Mouse (Mus musculus) erythroblast, adult 5-6 weeks (primary cell): Measurements from ENCODE around the gene Uri1. TPM values are rescaled to one million over a fixed set of nuclear protein-coding genes. Genes with fewer than 3 reads are reported as not detected.
A peak's percentile ranks its signal among the peaks of the same experiment; 100 is the strongest.

Experiments used
- ATAC-seq: replicated peaks from 2 replicates; pipeline ENCODE4 v1.8.0; 2016; ENCODE audit warnings: moderate number of reproducible peaks, mild to moderate bottlenecking, moderate TSS enrichment, inconsistent platforms; ENCODE audit not compliant: poor library complexity, low FRiP score, severe bottlenecking
- total RNA-seq, 2 experiments: library from RNA; stranded (forward) in 1 of 2; stranded (reverse) in 1 of 2; fragments of 150-400 nt in 1 of 2; fragments of 200-764, 138-1000 nt in 1 of 2; gene quantifications; 2 replicates each; pipeline versions ENCODE4 v1.2.3 to v1.2.4; 2015 to 2017; ENCODE audit warnings: low replicate concordance in 2 of 2

Gene Uri1
- total RNA-seq (2015; ENCODE audit: low replicate concordance) (16.9 and 51.9 TPM in 2 replicates), total RNA-seq (2017; ENCODE audit: low replicate concordance) (7.2 and 22.3 TPM in 2 replicates)

- no peak for ATAC-seq
Measured at GRCm38 (mm10) chr7:38023451-38023850, at the start of gene Uri1. Uri1 (minus strand) TSS chr7:38023551.

GRCm38 (mm10) chr7:38071065-38071464 is 47.7 kb upstream of the Uri1 start:
- ATAC-seq = no peak

GRCm38 (mm10) chr7:38070663-38071062 is 47.3 kb upstream of the Uri1 start:
- no peak for ATAC-seq

GRCm38 (mm10) chr7:38064431-38064830 is 41.1 kb upstream of the Uri1 start:
- no peak for ATAC-seq

- ATAC-seq = peak; percentile 73; the same call in 1 of the 2 replicates
Measured at GRCm38 (mm10) chr7:38061060-38061970, 38.0 kb upstream of the Uri1 start.

DNA sequence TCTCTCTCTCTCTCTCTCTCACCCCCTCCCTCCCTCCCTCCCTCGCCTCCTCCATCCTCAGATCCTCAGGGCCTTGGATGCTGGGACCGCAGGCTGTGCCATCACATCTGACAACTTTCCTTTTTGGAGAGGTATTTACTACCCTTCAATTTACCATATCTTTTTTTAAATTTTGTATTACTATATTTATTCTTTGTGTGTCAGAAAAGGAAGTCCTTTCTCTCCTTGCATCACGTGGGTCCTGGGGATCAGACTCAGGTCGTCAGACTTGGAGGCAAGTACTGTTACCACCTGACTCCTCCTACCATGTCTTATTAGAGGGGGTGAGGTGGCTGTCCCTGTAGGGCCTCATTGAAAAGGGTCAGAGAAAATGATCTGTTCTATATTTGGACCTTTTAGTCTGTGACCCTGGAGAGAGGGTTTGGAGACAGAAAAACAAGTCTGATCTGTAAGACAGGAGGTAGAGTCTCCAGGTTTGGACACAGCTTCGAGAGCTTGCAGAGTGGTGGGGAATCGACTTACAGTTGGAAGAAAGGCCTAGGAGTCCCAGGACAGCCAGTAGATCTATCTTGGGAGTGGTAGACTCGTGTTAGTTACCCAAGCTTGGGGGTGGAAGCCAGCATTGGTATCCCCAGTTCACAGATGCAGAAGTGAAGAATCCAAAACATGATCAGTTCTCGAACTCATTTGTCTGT is 36.4 kb upstream of the Uri1 start:
- no peak for ATAC-seq

GRCm38 (mm10) chr7:38059096-38059495 is 35.7 kb upstream of the Uri1 start:
- no peak for ATAC-seq

DNA sequence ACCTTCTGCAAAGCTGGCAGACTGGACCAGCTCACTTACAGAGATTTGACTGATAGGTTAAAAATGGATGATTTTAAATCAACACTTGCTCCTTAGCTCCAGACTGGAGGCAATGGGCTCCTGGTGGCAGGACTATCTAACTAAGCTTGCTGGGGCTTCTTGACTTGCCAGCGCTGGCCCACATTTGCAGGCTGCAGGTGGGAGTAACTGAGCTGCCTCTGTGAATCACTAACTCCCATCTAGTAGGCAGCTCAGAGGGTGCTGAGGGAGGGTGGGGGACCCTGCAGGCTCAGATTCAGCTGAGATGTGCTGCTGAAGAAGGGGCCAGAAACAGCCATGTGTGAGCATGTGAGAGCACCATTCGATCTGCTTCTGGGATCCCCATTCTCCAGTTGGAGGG is 32.6 kb upstream of the Uri1 start:
- ATAC-seq = no peak

DNA sequence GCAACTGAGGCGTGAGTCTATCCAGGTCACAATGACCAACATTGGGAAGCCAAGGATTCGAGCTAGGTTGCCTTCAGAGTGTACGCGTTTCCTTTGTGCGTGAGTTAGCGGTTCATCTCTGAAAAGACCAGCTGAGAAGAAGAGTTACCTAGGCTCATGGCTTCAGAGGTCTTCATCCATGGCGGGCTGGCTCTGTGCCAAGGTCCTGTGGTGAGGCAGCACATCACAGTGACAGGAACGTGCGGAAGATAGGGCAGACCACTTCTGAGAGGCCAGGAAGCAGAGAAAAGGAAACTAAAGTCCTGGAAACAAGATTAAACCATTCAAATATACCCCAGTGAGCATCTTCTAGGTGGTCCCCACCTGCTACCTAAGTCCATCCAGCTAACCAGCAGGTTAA is 30.9 kb upstream of the Uri1 start:
- no peak for ATAC-seq

DNA sequence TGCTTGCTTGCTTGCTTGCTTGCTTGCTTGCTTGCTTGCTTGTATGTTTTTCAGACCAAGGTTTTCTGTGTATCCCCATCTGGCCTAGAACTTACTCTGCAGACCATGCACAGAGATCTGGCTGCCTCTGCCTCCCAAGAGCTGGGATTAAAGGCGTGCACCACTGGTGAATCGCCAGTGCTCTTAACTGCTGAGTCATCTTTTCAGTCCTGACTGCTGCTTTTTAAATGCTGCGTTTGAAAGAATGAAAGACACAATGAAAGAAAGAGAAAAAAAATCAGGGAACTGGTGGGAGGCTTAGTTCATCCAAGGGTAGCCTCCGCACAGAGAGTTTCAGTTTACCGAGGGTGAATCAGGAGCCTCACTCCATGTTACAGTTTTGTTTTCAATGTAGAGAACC is 23.9 kb upstream of the Uri1 start:
- no peak for ATAC-seq

- ATAC-seq = no peak
Measured at GRCm38 (mm10) chr7:38041244-38041643, 17.9 kb upstream of the Uri1 start.

- no peak for ATAC-seq
Measured at GRCm38 (mm10) chr7:38037586-38037985, 14.2 kb upstream of the Uri1 start.

GRCm38 (mm10) chr7:38031183-38031582 is 7.8 kb upstream of the Uri1 start:
- no peak for ATAC-seq

GRCm38 (mm10) chr7:38030606-38031005 is 7.3 kb upstream of the Uri1 start:
- no peak for ATAC-seq

GRCm38 (mm10) chr7:38029986-38030385 is 6.6 kb upstream of the Uri1 start:
- ATAC-seq = no peak

GRCm38 (mm10) chr7:38029083-38029482 is 5.7 kb upstream of the Uri1 start:
- ATAC-seq = no peak

DNA sequence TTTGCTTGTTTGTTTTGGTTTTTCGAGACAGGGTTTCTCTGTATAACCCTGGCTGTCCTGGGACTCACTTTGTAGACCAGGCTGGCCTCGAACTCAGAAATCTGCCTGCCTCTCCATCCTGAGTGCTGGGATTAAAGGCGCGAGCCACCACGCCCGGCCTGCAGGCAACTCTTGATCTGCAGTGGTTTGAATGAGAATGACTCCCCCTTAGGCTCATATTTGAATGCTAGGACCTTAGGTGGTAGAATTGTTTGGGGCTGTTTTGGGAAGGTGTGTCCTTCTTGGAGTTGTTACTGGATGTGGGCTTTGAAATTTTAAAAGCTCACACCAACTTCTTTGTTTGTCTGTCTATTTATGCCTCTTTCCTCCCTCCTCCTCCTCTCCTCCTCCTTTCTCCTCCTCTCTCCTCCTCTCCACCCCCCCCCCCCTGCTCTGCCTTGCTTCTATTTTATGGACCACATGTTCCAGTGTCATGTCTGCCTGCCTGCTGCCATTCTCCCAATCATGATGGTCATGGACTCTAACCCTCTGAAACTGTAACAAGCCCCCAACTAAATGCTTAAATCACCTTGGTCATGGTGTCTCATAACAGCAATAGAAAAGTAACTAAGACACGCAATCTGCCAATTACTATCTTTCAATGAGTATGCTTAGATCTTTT is 4.7 kb upstream of the Uri1 start:
- ATAC-seq = no peak

DNA sequence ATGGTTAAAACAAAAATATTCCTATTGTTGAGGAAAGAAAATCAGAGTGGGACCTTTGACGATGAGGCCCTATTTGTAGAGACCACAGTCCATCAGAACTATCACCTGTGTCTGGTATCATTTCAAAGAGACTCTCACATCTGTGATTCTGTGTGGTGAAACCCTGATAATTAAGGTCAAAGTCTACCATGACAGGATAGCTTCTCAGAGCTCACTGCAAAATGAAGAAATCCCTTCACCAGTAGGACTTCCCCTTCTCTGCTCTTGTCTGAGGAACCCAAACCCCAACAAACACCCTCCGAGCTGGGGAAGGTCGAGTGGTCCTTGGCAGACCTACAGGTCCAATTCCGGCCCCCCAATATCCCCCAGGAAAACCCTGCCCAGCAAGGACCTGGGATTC is 1.5 kb upstream of the Uri1 start:
- ATAC-seq = no peak

GRCm38 (mm10) chr7:38019770-38020169 is 3.6 kb downstream of the Uri1 start:
- no peak for ATAC-seq

GRCm38 (mm10) chr7:38019369-38019749 is 4.0 kb downstream of the Uri1 start:
- peak; percentile 90 for ATAC-seq
